Mouse (Mus musculus) liver, adult 2 months (tissue): Measurements from ENCODE around the gene Cdkl4.

Experiments
- CTCF ChIP-seq: fragments of 200-500 bp; IDR thresholded peaks from 2 replicates; pipeline ENCODE4 v1.5.1; 2011; ENCODE audit warnings: low read depth, low read length, control low read depth
- POLR2A ChIP-seq: fragments of 200-500 bp; IDR thresholded peaks from 2 replicates; pipeline ENCODE4 v1.6.1; 2011; ENCODE audit warnings: low read length, control low read depth; ENCODE audit not compliant: insufficient read depth; ENCODE audit errors: extremely low read depth

- TF ChIP-seq POLR2A (no peak), CTCF (no peak)
Measured at GRCm38 (mm10) chr17:80575008-80575407, 2.6 kb downstream of the Cdkl4 start.
